Mouse (Mus musculus): ENCODE measurements around the gene Sppl3. TPM values are rescaled to one million over a fixed set of nuclear protein-coding genes. Genes with fewer than 3 reads are reported as not detected.

Gene Sppl3
- polyA plus RNA-seq, 1 experiment = 71.4 TPM

GRCm38 (mm10) chr5:115029509-115029908 lies 18.6 kb downstream of the Sppl3 start:
- no peak for DNase-seq (ENCODE audit: low read depth, low spot score)

DNA sequence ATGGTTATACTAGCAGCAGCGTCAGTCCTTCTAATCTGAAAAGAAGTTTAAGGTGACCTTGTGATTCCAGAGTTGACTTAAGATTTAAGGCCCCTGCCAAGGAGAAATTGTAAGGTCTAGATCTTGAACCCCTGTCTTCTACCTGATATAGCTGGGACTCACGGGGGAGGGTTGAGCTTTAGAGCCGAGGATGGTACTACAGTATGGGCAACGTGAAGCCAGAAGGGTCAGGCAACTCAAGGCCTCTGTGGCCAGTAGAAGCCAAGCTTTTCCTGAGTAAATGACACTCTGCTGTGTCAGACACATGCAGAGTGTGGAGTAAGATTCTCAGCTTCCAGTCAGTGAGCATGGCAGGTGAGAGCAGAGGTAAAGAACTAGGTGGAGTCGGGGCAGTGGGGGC lies 20.6 kb downstream of the Sppl3 start:
- 69% methylated on average over 5 of the region's 5 CpGs for WGBS
- no peak for DNase-seq (ENCODE audit: low read depth, low spot score)

More at GRCm38 (mm10) chr5:115029509-115029908, 18.6 kb downstream of the Sppl3 start:
- 86% methylated on average over 3 of the region's 3 CpGs for WGBS

DNA sequence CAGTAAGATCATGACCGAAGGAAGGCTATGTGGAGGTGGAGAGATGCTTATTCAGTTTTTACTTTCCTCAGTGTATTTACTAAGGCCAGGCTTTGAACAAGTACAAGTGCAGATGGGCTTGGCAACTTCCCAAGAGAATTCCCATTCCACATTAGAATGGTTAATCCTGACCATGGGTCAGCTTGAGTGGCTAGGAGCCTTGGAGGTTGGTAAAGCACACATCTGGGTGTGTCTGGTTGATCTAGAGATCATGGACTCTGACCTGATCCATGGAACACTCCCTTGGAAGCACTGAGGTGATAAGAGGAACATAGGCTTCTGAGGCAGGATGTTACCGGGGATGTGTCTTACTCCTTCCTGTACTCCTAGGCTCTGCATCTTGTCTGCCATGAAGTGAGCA lies 21.7 kb downstream of the Sppl3 start:
- WGBS = 35% methylated on average over 2 of the region's 2 CpGs
- DNase-seq (ENCODE audit: low read depth, low spot score) = peak; percentile 47

DNA sequence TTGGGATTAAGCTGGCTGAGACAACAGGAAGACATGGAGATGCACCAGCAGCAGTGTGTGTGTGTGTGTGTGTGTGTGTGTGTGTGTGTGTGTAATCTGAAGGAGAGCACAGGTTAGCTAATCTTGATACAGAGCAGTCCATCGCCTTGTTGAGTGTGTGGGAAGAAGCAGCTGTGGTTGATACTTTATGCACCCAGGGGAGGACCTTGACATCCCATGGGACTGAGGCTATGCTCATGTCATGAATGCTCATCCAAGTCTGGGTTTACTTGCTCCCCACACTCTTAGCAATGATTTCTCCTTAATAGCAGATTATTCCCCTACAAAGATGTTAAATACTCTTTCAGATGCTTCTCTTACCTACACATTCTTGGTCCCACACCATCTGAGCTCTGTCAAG lies 24.3 kb downstream of the Sppl3 start:
- DNase-seq (ENCODE audit: low read depth, low spot score) = no peak
- WGBS = 96% methylated on average over 1 of the region's 1 CpGs

DNA sequence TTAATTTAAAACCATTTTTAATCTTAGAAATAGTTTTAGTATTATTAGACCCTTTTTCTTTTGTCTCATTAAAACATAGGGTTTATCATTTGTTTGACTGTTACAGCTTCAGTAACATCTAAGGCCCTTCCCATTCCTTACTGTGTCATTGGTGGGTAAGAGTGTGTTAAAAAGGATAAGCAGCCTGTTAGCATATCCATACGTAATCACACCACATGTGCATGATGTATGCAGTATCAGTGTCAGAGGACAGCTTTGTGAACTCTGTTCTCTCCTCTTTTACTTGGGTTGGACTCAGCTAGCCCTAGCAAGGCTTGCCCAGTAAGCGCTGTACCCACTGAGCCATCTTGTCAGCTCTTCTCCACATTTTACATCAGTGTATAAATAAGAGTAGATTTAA lies 26.2 kb downstream of the Sppl3 start:
- WGBS = 91% methylated on average over 2 of the region's 2 CpGs
- no peak for DNase-seq (ENCODE audit: low read depth, low spot score)

DNA sequence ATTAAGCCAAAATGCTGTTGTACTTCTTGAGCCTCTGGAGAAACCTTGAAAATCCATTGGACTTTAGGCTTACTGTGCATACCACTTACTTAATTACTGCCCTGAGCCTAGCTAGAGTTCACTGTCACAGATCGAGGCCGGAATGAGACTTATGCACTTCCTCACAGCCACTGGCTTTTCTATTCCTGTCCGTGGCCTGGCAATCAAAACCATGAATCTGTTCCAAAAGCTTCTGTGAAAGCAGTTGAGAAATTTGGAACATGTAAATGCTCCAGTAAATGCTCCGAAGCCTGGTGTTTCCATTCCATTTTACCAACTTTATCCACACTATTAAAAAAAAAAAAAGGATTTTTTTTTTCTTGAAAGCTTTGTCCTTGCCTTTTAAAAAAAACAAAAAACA lies 29.8 kb downstream of the Sppl3 start:
- WGBS = 43% methylated on average over 4 of the region's 4 CpGs
- DNase-seq (ENCODE audit: low read depth, low spot score) = no peak

- no peak for DNase-seq (ENCODE audit: low read depth, low spot score)
- 75% methylated on average over 4 of the region's 4 CpGs for WGBS
These were observed 32.7 kb downstream of the Sppl3 start for GRCm38 (mm10) chr5:115043626-115044025.

GRCm38 (mm10) chr5:115045146-115045677 lies 34.3 kb downstream of the Sppl3 start:
- no peak for DNase-seq (ENCODE audit: low read depth, low spot score)
- WGBS = 86% methylated on average over 2 of the region's 2 CpGs

GRCm38 (mm10) chr5:115049692-115050091 lies 38.8 kb downstream of the Sppl3 start:
- WGBS = 37% methylated on average over 6 of the region's 6 CpGs
- DNase-seq (ENCODE audit: low read depth, low spot score) = no peak

DNA sequence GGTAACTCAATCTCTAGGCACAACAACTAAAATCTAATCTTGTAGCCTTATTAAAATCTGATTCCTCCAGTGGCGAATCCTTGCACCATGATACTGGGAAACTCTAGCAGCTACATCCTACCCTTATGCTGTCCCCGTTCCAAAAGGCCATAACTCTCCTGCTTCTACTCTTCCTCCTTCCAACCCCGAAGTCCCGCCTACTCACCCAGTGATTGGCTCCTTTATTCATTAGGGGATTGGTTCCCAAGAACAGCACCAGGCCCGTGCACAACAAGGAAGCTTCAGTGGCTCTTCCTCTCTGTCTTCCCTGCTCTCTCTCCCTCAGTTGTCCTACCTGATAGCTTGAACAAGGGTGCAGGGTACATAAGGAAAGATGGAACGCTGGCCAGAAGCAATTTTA lies 39.8 kb downstream of the Sppl3 start:
- no peak for DNase-seq (ENCODE audit: low read depth, low spot score)
- WGBS = 85% methylated on average over 6 of the region's 6 CpGs

DNA sequence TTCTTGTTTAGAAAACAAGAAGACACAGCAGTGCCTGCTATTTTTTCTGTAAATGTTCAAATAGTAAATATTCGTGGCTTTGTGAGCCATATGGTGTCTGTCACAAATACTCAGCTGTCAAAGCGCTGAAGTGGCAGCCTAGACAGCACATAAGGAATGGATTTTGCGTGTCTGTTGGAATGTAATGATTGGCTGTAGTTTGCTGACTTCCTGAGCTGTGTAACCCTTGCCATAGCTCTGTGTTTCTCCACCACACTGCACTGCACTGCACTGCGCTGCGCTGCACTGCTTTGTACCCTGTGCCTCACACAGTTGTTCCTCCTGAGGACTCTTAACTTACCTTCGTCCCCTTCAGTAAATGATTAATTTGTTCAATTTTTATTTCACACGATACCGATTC lies 41.6 kb downstream of the Sppl3 start:
- DNase-seq (ENCODE audit: low read depth, low spot score) = no peak
- WGBS = 26% methylated on average over 8 of the region's 8 CpGs

DNA sequence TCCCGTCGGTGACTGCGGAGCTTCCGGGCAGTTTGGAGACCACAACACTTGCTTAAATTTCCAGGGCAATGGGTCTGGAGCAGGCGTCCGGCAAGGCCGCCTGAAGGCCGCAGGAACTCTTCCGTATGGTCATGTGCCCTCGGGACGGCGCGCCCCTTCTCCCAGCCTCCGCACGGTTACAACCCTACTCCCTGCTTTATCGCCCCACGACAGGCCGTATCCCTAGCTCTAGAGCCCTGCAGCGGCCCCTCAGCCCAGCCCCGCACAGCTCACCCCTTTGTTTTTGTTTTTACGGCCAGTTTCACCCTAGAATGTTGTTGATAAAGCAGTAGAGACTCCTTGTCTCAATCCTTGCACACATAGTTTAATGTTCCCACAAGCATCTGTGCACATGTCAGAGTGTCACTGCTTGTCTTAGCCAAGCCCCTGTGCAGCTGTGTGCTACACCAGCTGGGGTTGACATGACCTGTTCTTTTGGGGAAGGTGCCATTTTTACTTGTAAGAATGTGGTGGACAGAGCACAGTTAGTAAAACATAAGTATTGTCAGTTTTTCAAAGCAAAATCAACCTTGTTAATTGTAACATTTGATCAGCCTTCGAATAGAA lies 43.0 kb downstream of the Sppl3 start:
- WGBS = 88% methylated on average over 22 of the region's 22 CpGs
- DNase-seq (ENCODE audit: low read depth, low spot score) = no peak

DNA sequence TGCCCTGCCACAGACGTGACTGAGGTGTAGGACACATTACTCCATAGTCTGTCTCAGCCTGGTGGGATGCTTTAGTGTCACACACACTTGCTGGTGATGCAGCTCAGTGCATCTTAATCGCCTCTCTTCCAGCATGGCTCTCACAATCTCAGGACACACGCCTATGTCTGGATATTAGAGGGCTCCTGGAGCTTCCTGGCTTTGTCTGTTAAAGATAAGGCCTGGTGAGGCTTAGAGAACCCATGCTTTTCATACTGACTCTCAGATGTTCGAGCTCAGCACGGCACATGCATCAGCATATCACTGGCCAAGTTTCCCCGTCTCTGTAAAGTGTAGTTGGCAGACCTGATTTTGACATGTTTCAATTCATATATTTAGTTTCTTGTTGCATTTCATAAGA lies 44.5 kb downstream of the Sppl3 start:
- WGBS = 80% methylated on average over 6 of the region's 6 CpGs
- no peak for DNase-seq (ENCODE audit: low read depth, low spot score)

DNA sequence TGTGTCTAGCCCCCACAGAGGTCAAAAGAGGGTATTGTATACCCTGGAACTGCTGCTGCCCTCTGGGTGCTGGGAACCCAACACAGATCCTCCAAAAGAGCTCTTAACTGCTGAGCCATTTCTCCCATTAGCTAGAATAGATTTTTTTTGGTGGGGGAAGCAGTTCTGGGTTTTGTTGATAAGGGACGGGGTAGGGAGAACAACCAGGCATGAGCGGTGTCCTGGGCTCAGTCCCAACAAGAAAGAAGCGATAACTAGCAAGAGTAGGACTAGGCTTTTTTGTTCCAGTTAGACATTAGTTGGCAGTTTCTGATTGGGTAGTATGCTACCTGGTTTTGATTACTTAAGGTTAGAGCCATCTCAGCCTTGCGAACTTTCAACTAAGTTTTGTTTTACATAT lies 46.2 kb downstream of the Sppl3 start:
- DNase-seq (ENCODE audit: low read depth, low spot score) = no peak
- 96% methylated on average over 4 of the region's 4 CpGs for WGBS

- DNase-seq (ENCODE audit: low read depth, low spot score) = no peak
- WGBS = 75% methylated on average over 7 of the region's 7 CpGs
These were observed 47.8 kb downstream of the Sppl3 start for GRCm38 (mm10) chr5:115058584-115059297.

DNA sequence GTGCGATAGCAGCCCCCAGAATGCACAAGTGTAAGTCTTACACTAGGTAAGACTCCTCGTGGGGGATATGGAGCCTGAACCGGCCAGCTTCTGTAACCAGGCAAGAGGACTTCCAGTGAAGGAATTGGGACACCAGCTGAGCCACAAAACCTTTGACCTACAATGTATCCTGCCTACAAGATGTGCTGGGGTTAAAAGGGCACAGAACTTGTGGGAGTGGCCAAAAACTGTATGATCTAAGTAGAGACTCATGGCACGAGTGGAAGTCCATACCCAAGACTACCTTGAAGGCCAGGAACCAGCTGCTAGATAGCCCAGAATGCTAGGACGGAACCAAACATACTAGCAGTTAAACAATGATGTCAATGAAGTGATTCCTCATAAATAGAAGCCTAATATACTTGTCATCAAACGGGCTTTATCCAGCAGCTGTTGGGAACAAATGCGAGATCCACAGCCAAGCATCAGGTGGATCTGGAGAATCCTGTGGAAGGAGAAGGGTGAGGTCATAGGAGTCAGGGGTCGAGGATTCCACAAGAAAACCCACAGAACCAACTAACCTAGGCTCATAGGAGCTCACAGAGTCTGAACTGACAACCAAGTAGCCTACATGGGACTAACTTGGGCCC lies 49.2 kb downstream of the Sppl3 start:
- no peak for DNase-seq (ENCODE audit: low read depth, low spot score)
- 64% methylated on average over 8 of the region's 8 CpGs for WGBS

DNA sequence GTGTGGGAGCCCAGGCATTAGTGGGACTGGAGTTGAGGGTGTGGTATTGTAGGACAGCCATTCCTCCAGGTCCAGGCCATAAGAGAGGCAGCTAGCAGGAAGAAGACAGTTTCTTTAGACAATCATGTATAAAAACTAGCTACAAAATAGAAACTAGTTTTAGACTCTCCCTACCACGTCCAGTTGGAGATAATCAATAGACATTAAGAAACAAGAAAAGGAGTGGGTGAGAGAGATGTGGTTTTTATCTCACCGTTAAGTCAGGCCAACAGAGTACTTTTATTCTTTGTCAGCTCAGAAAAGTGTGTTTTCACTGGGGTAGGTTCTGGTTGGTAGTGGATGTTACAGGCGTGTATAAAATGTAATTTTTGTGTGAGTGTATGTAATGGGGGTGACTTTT lies 50.0 kb downstream of the Sppl3 start:
- DNase-seq (ENCODE audit: low read depth, low spot score) = no peak
- WGBS = 82% methylated on average over 3 of the region's 3 CpGs

DNA sequence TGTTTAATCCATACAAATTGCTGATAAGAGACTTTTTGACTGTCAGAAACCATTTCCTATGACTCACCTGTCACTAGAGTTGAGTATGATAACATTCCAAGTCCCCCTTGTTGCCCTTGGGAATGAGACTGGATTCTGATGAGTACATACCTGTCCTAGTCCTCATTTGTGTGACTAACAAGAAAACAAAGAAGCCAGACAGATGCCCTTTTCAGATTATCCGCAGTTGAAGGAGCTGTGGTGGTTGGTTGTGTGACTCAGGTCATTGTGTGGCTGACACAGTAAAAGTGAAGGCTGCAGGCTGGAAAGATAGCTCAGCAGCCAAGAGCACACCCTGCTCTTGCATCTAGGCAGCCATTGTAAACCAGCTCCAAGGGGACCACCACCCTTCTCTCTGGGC lies 51.6 kb downstream of the Sppl3 start:
- 87% methylated on average over 1 of the region's 1 CpGs for WGBS
- DNase-seq (ENCODE audit: low read depth, low spot score) = no peak

DNA sequence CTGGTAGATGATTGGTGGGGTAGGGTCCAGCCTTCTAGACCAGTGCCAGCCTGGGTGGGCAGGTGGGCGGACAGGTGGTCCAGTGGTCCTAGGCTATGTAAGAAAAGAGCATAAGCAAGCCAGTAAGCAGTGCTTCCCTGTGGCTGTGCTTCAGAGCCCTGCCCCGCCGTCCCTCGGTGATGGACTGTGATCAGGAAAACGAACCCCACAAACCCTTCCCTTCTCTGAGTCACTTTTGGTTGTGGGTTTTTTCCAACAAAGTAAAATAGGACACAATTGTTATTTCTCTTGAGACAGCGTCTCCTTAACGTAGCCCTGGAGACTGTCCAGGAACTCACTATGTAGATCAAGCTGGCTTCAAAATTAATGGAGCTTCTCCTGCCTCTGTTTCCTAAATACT lies 52.5 kb downstream of the Sppl3 start:
- 81% methylated on average over 7 of the region's 7 CpGs for WGBS
- no peak for DNase-seq (ENCODE audit: low read depth, low spot score)

DNA sequence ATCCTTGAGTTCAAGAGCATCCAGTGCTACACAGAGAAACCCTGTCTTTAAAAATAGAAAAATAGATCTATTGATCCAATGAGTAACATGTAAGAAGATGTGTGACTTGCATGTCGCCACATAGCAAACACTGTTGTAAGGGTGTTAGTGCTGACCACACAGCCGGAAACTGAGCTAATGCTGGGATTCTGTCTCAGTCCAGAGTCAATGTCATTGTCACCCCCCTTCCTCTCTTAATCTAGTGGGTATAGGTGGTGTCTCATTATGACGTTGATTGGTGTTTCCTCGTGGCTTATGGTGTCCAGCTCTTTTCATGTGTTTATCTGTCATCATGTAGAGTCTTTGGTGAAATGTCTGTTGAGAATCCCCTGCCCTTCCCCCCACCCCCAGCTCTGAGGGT lies 55.3 kb downstream of the Sppl3 start:
- no peak for DNase-seq (ENCODE audit: low read depth, low spot score)
- WGBS = 65% methylated on average over 4 of the region's 4 CpGs

All from large intestine, adult 2 months (tissue).